Mouse (Mus musculus): Measurements from ENCODE around the gene Ppp1r13b.

The Ppp1r13b gene

GRCm38 (mm10) chr12:111916514-111917217, 8.8 kb upstream of the Ppp1r13b start:
- DNase-seq (ENCODE audit: low read depth, low spot score) = no peak

DNA sequence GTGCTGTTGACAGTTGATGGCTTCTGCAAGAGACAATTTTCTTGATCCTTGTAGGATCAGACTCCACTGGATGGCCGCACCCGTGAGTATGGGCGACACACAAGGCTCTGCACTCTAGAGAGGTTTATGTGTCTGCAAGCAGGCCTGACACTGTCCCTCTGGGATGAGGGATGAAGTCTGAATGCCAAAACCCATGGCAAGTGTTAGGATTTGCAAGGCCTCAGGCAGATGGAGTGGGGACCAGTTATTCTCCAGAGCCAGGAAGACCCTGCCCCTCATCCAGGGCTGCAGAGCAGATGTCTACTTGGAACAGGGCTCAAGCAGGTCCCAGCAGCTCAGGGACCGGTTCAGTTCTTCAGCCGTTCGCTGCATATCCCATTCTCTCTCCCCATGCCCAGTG, 7.9 kb upstream of the Ppp1r13b start:
- no peak for DNase-seq (ENCODE audit: low read depth, low spot score)

DNA sequence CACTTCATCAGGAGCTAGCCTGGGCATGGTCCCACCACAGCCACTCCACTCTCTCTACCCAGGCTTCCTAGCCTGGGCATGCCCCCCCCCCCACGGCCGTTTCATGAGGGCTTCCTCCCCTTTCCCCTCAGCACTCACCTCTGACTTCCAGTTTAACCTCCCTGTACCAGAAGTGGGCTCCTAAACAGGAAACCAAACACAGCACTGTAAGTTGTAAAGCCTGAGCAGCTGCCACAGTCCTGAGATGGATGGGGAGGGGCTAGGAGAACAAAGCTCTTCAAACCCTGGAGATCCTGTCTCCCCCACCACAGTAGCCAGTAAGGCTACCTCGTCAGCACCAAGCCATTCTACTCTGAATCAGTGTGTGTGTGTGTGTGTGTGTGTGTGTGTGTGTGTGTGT, 6.1 kb upstream of the Ppp1r13b start:
- DNase-seq (ENCODE audit: low read depth, low spot score) = no peak

- DNase-seq (ENCODE audit: low read depth, low spot score) = no peak
These were observed 4.9 kb upstream of the Ppp1r13b start for GRCm38 (mm10) chr12:111912802-111913201.

DNA sequence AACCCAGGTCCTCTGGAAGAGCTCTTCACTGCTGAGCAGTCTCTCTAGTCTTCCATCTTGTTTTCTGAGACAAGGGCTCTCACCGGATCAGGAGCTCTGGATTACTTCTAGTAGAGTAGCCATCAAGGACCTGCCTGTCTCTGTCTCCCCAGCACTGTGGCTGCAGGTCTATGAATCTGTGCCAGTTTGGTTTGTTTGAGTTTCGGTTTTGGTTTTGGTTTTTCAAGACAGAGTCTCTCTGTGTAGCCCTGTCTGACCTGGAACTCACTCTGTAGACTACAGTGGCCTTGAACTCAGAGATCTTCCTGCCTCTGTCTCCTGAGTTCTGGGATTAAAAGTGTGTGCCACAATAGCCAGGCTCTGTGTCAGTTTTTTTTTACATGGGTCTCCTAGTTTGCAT, 3.9 kb upstream of the Ppp1r13b start:
- DNase-seq (ENCODE audit: low read depth, low spot score) = no peak

GRCm38 (mm10) chr12:111911171-111911760, 3.4 kb upstream of the Ppp1r13b start:
- no peak for DNase-seq (ENCODE audit: low read depth, low spot score)

- no peak for DNase-seq (ENCODE audit: low read depth, low spot score)
These were observed 1.2 kb upstream of the Ppp1r13b start for GRCm38 (mm10) chr12:111908997-111909550.

DNA sequence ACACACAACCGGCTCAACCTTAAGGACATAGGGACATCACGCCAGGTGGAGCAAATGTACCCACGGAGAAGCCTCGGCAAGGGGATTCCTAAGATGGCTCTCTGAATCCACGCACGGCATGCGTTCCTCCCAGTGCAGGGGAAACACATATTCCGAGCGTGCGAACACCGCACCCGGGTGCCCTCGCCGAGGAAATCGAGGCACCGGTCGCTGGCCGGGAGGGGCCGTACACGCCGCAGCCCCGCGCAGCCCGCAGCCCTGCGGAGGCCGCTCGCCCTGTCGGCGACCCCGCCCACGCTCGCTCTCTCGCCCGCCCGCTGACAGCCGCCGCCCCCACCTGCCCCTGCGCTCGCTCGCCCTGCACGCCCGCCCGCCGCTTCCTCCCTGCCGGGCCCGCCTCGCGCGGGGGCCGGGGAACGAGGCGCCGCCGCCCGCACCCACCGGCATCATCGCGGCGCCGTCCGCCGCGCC, 454 bp downstream of the Ppp1r13b start:
- no peak for DNase-seq (ENCODE audit: low read depth, low spot score)

- no peak for DNase-seq (ENCODE audit: low read depth, low spot score)
These were observed 1.5 kb downstream of the Ppp1r13b start for GRCm38 (mm10) chr12:111906309-111906875.

DNA sequence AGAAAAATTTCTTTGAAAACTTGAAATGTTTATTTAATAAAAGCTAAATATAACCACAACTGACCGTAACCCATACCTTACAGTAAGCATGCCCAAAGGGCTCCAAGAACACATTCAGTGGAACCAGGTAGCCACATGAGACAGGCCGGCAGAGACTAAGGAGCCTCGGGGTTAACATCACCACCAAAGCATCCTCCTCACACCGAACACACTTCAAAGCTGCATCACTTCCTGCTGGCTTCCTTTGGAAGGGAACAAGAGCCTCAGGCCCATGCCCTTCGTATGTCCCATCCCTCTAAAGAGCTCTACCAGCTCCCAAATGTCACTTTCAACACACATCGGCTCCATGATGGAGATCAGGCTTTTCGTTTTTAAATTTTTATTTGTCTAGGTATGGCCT, 5.4 kb downstream of the Ppp1r13b start:
- no peak for DNase-seq (ENCODE audit: low read depth, low spot score)

DNA sequence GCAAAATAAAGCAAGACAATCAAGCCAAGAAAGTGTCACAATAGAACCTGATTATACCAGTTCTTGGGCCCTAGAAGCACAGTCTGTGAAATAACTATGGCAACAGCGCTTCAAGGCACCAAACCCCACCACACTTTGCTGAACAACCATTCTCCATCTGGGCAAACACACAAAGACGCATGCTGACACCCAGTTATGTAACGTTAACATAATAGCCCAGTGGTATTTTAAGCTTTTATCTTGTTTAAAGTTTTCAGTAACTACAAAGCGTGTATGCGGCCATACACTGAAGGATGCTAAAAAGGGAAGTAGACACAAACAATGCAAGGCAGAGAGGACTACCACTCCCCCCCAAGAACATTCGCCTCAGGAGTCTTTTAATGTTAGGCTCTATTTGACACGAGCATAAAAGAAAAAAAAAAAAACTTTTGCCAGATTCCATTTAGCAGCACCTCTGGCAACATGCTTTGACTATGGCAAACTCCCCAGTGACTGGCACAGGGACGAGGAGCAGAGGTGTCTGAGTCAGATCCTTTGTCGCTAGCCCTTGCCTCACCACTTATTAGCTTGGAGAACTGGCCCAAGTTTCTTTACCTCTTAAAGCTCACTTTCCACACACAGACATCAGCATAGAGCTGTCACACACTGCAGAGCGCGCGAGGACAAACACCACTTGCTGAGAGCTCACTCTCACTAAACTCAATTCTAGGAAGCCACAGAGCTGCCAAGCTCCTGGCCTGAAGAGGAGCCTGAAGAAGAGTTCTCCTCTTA, 6.6 kb downstream of the Ppp1r13b start:
- no peak for DNase-seq (ENCODE audit: low read depth, low spot score)

- no peak for DNase-seq (ENCODE audit: low read depth, low spot score)
These were observed 8.3 kb downstream of the Ppp1r13b start for GRCm38 (mm10) chr12:111899646-111900045.

- DNase-seq (ENCODE audit: low read depth, low spot score) = no peak
These were observed 9.2 kb downstream of the Ppp1r13b start for GRCm38 (mm10) chr12:111898686-111899085.

GRCm38 (mm10) chr12:111896908-111897661, 10.8 kb downstream of the Ppp1r13b start:
- peak; percentile 42 for DNase-seq (ENCODE audit: low read depth, low spot score)

DNA sequence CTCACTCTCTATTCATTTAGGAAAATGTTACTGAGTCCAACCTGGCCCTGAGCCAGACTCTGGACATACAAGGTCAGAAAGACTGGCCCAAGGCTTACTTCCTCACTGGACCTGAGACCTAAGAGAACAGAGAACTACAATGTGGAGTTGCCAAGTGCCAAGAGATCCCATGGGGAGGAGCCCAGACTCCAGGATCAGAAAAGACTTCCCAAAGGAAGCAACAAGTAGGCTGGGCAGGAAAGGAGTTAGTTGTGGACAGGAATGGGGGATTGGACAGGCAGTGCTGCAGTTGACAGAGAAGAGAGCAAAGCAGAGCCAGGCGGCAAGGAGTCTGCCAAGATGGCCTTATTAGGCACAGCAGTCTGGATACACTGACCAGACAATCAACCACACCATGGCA, 13.8 kb downstream of the Ppp1r13b start:
- no peak for DNase-seq (ENCODE audit: low read depth, low spot score)

DNA sequence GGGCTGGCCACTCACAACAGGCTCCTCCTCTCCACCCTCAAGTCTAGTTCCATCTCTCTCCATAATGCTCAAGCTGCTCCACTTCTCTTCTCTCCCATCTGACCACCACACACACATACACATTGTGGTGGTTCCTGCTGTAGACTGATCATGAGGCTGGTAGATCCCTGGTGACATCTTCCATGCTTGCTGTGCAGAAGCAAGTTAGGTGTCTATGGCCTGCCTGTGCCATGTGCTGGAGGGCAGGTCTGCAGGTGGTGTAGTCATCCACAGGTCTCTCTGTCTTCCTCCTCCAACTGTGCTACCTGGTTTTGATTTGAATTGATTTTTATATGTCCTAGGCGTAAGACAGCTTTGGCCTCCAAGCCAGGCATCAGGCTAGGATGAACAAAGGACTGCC, 14.9 kb downstream of the Ppp1r13b start:
- DNase-seq (ENCODE audit: low read depth, low spot score) = no peak

DNA sequence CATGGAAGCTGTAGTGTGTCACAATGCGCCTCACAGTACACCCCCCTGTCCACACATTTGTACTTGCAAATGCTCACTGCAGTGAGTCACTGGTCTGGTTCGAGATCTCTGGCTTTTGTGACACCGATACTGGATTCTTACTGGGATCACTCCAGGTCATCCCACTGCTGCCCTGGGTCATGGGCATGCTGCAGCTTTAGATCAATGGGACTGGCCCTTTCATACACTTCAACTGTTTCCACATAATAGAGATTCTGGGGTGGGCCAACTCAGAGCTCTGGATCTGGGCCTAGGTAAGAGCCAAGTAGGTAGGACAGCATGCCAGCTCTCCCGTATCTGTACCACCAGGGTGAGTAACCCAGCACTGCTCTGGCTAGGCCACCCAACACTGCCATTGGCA, 16.1 kb downstream of the Ppp1r13b start:
- no peak for DNase-seq (ENCODE audit: low read depth, low spot score)

GRCm38 (mm10) chr12:111889251-111889650, 18.7 kb downstream of the Ppp1r13b start:
- no peak for DNase-seq (ENCODE audit: low read depth, low spot score)

- DNase-seq (ENCODE audit: low read depth, low spot score) = no peak
These were observed 19.5 kb downstream of the Ppp1r13b start for GRCm38 (mm10) chr12:111888303-111888864.

GRCm38 (mm10) chr12:111887005-111887404, 20.9 kb downstream of the Ppp1r13b start:
- no peak for DNase-seq (ENCODE audit: low read depth, low spot score)

DNA sequence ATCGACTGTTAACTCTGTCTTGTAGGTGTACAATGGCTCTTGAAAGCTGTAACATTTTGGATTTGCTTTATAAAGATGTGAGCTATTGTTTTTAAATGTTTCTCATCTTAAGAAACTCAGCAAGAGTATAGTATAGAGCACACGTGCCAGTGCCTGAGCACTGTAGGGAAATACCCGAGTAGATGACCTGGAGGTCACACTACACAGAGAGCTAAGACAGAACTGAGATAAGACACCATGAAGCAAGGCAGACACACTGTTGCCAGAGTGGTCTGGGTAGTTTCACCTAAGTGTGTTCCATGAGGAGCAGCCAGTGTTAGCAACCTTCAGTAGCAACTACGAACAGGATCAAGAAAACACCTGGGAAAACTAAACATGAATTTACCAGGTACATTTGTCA, 25.1 kb downstream of the Ppp1r13b start:
- no peak for DNase-seq (ENCODE audit: low read depth, low spot score)

Data from c-Kit-negative CD71-positive TER-119-positive erythroid progenitor cells, embryonic 14.5 days (primary cell).